Mouse (Mus musculus) layer of hippocampus, postnatal 14 days (tissue): ENCODE results near the gene Arl6ip6. TPM values are rescaled to one million over a fixed set of nuclear protein-coding genes. Genes with fewer than 3 reads are reported as not detected.

ENCODE experiments used
- DNase-seq, 2 experiments: peaks; one replicate each; pipeline ENCODE4 v3.0.0; 2021 to 2022; ENCODE audit warnings: low spot score in 2 of 2, mixed read lengths in 1 of 2
- long read RNA-seq, 2 experiments: library from polyadenylated mRNA; stranded (forward); transcript quantifications; one replicate each; pipeline ENCODE4 v2.0.0; 2021
- total RNA-seq, 2 experiments: library from RNA; stranded (reverse); gene quantifications; 2 replicates each; pipeline ENCODE4 v1.2.3; 2021

Gene Arl6ip6
- 10 to 100 TPM; 13.8 to 14.8 TPM for total RNA-seq
- long read RNA-seq, experiment 1, transcript Arl6ip6-201 (4 exons, 2,548 nt): major isoform, 12 of 15 reads
- long read RNA-seq, experiment 1, partial matches to known transcripts: 0 of 15 reads
- long read RNA-seq, experiment 1, other reads (novel, unspliced or antisense): 2 of 15 reads
- long read RNA-seq, experiment 2, transcript Arl6ip6-201 (4 exons, 2,548 nt): major isoform, 10 of 14 reads
- long read RNA-seq, experiment 2, partial matches to known transcripts: 0 of 14 reads
- long read RNA-seq, experiment 2, other reads (novel, unspliced or antisense): 3 of 14 reads

DNA sequence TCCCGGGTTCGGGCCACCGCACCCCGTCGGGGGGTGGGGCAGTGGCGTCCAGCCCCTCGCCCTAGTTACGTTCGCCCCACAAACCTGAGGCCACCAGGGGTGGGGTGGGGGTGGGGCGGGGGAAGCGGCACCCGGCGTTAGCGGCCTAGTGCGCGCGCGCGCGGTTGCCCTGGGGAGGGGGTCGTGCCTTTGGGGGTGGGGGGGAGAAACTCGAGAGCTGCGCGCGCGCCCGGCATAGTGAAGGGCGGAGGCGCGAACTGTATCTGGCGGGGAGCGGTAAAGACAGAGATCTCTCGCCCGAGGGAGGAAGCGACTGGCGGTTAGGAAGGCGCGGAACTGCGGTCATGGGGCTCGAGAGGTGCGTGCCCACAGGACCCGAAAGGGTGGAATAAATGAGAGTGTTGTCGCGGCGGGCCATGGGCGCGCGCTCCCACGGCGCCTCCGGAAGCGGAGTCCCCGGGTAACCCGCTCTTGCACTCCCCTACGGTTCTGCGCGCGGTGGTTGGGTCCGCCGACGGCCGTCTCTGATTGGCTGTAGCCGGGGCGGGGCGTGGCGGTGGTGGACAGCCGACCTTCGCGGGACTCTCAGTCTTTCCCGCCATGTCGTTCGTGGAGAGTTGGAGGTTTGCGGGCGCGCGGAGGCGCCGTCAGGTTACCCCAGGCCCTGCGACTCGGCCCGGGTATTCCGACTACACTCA, at the start of gene Arl6ip6:
TSS of gene Arl6ip6 (plus strand) at position 204 of the 698 bp plus-strand sequence.
- peak; percentile 98 to 99 for DNase-seq

- no peak for DNase-seq
These were observed 44.7 kb upstream of the Arl6ip6 start for GRCm38 (mm10) chr2:53146852-53147251.

DNA sequence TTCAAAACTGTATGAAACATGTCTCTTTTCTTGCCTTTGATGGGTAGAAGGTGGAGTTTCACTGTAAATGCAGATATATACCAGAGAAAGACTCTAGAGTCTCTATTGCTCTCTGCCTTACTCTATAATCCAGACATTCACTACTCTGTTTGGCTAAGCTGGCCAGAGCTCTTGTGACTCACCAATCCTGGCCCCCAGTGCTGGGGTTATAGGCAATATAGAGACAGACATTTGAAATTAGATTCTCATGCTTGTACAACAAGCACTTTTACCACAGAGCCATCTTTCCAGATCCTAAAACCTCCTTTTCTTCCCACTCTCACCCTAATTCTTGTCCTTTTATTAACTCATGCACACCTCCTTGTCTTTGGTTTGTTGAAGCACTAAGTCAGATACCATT, 17.6 kb upstream of the Arl6ip6 start:
- DNase-seq: no peak

GRCm38 (mm10) chr2:53178966-53179365, 12.6 kb upstream of the Arl6ip6 start:
- no peak for DNase-seq

DNA sequence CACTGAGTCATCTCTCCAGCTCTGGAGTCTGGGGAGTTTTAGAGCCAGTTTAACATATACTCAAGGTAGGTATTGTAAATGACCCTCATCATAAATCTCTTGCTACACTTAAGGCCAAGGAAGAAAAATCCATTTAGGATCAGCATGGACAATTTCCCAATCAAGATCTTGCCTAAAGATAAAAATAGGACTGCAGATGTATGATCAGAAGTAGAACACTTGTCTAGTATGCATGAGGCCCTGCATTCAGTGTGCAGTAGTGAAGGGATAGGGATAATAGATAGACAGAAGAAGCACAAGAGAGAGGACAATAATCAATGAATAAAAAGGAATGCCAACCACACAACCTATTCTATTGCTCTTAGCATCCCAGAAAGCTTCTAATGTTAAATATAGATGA, 11.7 kb upstream of the Arl6ip6 start:
- no peak for DNase-seq

GRCm38 (mm10) chr2:53189811-53190210, 1.7 kb upstream of the Arl6ip6 start:
- peak in 1 of 2 experiments; percentile 12 for DNase-seq

DNA sequence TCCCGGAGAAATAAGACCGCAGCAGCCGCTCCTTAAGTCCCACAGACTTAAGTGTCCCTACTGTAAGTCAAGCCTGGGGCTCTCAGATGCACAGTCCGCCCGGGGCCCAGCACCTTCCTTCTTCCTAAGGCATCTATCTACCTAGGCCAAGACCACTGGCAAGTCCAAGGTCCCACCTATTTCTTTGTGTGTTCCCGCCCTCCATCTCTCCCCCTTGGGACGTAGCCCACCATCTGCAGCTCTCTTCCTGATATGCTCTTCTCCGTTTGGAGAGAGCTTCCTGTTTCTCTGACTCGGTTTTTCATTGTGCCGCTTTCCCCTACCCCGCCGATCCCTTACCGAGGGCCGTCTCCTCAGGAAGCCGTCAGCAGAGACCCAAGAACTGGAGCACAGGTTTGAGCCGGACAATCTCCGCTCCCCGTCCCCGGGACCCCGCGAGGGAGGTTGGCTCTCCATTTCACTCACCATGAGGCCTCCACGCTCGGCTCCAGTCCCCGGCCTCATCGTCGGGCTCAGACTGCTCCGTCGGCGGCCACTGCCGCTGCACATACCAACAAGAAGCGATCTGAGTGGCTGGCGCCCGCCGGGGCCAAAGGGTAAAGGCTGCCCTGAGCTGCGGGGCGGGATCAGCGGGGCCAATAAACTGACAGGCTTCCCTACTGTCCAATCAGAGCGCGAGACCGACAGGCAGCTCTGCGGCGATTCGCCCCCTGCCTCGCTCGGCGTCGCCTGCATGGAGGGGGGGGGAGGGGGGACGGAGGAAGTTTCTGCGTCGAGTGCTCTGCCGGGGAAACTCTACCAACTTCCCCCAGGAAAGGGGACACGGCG, 628 bp upstream of the Arl6ip6 start, which contains the start of gene Prpf40a:
TSS of gene Prpf40a (minus strand) at position 601 of the 828 bp plus-strand sequence.
- DNase-seq: peak; percentile 99

DNA sequence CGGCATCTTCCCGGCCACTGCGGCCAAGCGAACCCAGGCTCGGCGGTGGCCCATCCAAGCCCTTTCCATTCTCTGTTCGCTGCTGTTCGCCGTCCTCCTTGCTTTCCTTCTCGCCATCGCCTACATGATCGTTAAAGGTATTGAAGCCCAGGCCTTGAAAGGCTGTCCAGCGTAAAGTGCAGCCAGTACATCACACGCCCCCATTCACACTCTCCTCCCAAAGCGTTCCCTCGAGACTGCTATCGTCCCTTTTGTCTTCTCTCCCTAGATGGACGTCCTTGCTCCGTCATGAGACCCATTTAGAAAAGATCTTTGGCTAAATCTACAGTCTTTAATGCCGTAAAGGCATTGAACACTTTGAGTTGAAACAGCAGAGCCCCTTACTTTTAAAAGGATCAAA, 860 bp downstream of the Arl6ip6 start:
- DNase-seq: no peak

GRCm38 (mm10) chr2:53196431-53196830, 4.9 kb downstream of the Arl6ip6 start:
- no peak for DNase-seq

DNA sequence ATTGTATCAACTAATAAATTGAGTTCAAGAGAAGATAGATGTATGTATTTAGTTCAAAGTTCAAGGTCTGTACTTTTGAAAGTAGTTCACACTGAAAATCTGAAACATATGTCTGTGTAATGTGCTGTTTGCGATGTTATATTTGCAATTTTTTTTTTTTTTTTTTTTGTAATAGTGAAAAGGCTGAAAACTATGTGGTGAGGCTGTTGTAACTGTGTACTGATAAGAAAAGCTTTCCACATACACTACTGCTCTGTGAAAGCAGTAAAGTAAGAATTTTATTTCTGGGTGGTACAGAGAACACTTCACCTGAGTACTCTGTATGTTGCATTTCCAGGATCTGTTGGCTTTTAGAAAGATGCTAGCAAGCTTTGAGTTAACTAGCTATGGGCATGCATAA, 7.7 kb downstream of the Arl6ip6 start:
- DNase-seq: no peak

- DNase-seq: no peak
These were observed 8.8 kb downstream of the Arl6ip6 start for GRCm38 (mm10) chr2:53200164-53200885.

GRCm38 (mm10) chr2:53204373-53205274, 13.1 kb downstream of the Arl6ip6 start:
- peak in 1 of 2 experiments; percentile 36 for DNase-seq

DNA sequence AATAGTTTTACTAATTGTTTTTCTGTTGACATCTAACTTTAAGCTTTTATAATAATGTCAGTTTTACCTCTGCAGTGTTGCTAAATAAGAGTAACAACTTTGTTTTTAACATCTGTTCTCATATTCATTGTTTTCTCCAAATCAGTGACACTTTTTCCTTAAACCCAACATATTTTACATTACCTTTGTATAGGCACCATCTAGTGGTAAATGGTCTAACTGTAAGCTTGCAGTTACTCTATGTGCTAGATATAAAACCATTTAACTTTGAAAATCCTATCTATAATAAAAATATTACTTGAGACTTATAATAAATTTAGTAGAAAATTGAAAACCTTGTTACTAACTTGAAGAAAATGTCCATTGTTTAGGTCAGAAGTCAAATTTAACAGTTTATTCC, 15.2 kb downstream of the Arl6ip6 start:
- no peak for DNase-seq

DNA sequence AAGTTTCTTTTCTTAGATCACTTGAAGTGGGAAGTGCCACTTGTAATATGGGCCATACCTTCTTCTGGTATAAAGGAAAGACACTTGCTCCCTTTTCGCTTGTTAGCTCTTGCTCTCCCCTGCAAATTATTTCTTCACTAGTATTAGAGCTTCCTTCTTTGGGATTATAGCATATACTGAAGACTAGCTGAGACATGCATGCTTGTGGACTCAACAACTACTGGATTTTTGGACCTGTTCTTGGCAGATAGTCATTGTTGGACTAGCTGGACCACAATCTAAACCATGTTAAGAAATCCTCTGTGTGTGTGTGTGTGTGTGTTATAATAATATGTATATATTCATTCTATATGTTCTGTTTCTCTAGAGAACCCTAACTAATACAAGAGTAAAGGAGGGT, 22.0 kb downstream of the Arl6ip6 start:
- no peak for DNase-seq

DNA sequence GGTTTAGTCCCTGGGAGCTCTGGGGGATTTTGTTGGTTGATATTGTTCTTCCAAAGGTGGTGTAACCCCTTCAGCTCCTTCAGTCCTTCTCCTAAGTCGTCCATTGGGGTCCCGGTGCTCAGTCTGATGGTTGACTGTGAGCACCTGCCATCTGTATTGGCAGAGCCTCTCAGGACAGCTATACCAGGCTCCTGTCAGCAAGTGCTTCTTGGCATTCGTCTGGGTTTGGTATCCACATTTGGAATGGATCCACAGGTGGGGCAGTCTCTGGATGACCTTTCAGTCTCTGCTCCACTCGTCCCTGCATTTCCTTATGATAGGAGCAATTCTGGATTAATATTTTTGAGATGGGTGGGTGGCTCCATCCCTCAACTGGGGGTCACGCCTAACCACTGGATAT, 30.7 kb downstream of the Arl6ip6 start:
- DNase-seq: no peak

GRCm38 (mm10) chr2:53256982-53257381, 65.5 kb downstream of the Arl6ip6 start:
- peak in 1 of 2 experiments; percentile 58 for DNase-seq
